Mouse (Mus musculus): ENCODE results near the gene Gm21996.
"Not testable (repeated sequence)": the region's sequence is repeated elsewhere in the genome, so short reads cannot be mapped to it uniquely, and the experiment has no call there.

Gm21996 gene

GRCm38 (mm10) chrY:89745432-89745831 lies at the start of gene Gm21996:
Gene Gm21996, minus strand, starts transcription at chrY:89745532.
- not testable (repeated sequence) for DNase-seq
